Mouse (Mus musculus) megakaryocyte progenitor cell, adult 5-6 weeks (primary cell): ENCODE data around the gene Gas7. TPM values are rescaled to one million over a fixed set of nuclear protein-coding genes. Genes with fewer than 3 reads are reported as not detected.

Experiments
- ATAC-seq: replicated peaks from 2 replicates; pipeline ENCODE4 v1.8.0; 2016; ENCODE audit warnings: mild to moderate bottlenecking, moderate TSS enrichment, inconsistent platforms; ENCODE audit not compliant: poor library complexity
- total RNA-seq, 2 experiments: library from RNA; stranded (forward) in 1 of 2; stranded (reverse) in 1 of 2; fragments of 157-497, 149-512 nt in 1 of 2; fragments of 200-1000 nt in 1 of 2; gene quantifications; 2 replicates each; pipeline versions ENCODE4 v1.2.3 to v1.2.4; 2015 to 2017

Gene Gas7
- total RNA-seq, 2 experiments from 2014 or later: 10.0 to 13.2 TPM

DNA sequence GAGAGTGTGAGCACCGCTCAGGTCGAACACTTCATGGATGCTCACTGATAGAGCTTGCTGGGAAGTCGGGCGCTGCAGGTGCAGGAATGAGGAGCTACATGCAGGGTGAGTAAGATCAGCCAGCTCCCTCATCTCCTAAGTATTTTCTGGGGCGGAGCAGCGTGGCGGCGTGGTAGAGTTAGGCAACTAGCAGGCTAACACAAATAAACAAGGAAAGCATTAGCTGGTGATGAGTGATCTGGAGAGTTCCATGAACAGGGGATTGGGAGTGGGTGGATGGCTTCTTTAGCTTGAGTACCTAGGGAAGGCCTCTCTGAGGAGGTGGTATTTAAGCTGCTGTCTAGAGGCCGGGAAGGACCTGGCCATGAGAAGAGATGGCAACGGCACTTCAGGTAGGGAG lies 77.5 kb downstream of the Gas7 start:
- no peak for ATAC-seq

DNA sequence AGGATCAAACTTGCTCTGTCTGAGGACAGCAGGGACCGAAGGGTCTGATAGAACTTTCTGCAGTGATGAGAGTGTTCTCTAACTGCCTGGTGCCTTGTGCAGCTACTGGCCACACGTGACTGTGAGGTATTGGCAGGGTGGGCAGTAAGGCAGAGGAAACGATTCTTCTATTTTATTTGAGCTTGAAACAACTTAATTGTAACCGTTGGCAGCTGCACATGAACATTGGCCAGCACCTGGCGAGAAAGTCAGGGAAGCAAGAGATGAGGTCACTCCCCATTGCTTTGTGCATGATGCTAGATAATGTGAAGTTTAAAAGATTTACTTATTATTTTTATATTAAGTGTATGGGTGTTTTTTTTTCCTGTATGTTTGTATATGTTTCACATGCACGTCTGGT lies 77.9 kb downstream of the Gas7 start:
- no peak for ATAC-seq

DNA sequence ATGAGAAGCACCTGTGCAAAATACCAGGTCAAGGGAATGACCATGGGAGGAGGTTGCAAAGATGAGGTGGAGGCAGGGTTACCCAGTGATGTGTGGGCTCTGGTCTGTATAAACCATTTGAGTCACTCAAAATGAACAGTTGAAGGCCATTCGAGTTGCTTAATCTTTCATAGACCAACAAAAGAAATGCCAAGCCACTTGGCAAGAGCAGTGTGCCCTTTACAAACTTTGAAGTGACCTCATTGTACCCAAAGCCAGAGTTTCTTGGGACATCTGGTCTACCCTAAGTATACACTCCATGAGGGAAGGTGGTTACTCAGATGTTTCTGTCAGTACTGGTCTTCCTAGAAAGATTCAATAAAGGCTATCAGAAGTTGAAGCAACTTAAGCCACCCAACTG lies 80.5 kb downstream of the Gas7 start:
- ATAC-seq: no peak

DNA sequence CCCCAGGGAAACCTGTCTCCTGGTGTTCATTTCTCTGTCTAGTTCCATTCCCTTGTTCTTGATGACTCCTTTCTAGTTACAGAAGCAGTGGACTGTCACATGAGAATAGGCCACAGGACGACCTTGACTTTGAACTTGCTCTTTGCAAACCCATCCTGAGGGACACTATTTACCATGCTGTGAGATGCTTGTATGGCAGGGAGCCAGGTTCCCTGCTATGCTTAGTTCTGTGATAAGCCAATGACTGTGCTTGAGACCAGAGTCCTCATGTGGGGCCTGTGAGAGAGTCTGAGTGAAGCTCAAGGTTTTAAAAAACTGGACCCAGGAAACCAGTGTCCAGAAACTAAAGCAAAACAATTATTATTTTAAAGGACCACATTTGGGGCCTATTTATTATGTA lies 81.2 kb downstream of the Gas7 start:
- no peak for ATAC-seq

DNA sequence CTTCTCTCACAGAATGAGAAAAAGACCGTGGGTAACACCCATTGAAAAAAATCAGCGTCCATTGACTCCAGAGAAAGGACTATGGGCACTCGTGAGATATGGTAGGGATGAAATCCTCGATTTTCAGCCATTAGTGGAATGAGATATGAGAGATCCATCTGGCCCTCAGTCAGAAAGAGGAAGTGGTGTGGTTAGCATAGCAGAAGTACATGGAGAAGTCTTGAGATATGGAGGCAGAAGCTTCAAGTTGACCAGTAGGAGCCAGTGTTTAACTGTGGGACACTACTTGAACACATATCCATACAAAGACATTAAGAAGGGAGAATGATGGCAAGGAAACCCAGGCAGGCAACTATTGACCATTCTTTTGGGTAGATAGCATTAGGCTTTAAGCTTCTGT lies 82.1 kb downstream of the Gas7 start:
- peak; percentile 99 for ATAC-seq

DNA sequence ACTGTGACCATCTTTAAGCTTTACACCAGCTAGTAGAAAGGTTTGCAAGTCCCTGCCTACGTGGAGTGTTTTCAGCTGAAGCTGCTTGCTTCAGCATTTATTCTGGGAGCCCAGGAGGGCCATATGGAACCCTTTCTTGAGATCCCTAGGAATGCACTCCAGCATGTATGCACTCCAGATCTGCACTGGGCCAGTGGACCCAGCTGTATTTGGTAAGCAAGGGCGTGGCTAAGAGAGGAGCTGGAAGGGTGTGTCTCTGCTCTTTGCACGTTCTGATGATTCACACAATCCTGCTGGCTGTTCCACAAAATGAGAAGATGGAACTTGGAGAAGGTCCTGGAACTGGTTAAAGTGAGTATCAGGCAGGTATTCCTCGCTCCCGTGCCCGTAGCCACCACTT lies 83.3 kb downstream of the Gas7 start:
- ATAC-seq: peak; percentile 40; the same call in 1 of the 2 replicates

DNA sequence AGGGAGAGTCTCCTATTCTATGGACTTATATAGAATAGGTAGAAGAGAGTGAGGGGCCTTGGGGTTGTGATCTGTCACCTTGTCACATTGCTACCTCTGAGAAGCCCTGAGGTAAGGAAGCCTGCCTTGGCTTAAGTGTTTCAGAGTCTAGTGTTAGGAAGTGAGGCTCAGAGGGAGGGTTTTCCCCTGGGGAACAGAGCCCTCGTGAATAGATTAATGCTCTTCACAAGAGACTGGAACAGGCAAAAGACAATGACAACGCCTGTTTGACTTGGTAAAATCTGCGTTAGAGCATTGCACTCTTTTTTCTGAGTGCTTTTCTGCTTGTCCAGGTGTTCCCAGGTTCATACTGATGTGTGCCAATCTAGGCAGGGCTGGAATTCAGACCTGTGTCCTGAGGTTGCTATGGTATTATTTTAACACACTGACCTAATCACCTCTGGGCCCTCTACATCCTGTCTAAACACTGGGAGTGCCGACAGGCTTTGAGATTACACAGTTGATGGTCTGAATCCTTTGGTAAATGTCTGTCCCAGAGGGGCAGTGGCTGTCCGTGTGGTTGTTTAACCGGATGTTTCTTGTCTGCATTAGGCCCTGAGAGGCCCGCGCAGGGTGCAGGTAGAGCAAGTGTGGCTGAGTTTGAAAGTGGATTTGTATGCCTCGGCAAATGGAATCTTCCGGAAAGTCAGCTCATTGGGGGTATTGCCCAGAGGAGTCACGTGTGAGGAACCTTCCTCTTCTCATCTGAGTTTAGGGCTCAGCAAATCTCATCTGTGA lies 89.6 kb downstream of the Gas7 start:
- ATAC-seq: no peak

DNA sequence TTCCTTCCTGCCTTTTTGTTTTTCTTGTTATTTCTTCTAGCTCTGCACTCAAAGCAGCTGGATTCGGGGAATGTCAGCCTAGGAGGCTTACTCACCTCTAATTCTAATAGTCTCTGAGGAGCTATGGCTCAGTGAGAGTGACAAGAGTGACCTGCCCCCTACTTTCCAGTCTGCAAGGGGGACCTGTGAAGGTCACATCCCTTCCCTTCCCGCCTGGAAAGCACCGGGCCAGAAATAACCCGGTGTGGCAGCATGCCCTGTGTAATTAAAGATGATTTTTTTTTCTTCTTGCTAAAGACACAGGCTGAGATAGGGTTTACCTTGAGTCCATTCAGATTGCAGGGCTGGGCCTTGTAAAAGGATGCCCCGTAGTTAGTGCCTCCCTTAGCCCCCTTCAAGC lies 91.3 kb downstream of the Gas7 start:
- ATAC-seq: no peak

DNA sequence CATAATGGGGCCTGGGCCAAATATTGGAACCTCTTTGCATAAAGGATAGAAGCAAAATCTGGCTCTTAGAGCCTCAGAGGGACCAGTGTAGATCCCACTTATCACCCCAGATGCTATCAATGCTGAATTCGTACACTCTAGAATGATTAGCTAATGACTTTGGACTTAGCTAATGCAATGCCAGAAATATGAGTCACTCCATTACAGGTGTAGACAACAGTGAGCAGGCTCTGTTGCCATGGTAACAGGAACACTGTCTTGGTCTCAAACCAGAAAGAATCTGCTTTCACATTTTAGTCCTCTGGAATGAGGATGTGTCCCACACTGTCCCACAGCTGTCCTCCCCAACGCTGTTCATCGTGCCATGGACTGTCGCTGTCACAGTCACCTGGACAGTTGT lies 94.1 kb downstream of the Gas7 start:
- ATAC-seq: no peak

DNA sequence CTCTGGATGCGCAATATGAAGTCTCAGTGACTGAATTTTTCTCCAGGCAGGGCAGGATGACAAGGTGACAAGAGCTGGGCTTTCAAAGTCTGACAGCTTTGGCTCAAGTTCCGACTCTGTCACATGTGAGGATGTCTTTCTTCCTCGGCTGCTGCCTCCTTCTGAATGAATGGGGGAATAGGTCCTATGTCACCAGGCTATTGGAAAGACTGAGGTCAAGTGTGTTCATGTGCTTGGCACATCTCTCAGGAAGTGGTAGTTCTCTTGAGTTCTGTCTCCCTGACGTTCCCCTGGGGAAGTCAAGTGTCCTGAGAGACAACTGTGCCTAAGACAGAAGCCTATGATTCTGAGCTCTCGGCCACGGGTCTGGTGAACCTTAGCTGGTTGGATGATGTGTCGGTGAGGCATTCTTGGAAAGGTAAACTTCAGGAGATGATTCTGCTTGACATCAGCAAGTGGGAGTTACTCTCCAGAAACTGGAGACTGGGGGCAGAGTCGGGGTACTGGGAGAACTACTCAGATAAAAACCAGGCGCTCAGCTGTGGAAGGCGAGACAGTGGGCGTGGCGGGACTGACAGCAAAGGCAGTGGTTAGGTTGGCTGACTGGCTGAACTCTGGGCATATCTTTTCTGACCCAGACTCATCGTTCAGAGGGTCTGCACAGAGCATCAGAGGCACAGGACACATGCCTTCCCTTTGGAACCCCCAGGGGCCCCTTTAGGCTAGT lies 94.7 kb downstream of the Gas7 start:
- peak; percentile 52 for ATAC-seq

DNA sequence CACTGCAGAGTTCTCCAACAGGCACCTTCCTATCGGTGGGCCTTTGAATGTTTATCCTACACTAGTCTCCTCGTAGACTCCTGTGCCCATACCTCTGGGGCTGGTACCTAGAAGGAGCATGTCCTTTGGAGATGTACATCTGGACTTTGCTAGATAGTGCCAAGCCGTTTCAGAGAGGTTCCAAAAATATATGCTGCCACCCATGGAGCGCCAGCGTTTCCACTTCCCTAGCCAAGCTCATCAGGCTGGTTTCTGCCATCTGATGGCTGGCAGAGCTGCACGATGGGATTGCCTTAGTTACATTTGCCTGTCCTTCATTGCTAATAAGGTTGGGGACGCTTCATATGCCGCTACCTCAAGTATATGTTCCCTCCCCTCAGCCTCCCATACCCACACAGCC lies 97.2 kb downstream of the Gas7 start:
- no peak for ATAC-seq

DNA sequence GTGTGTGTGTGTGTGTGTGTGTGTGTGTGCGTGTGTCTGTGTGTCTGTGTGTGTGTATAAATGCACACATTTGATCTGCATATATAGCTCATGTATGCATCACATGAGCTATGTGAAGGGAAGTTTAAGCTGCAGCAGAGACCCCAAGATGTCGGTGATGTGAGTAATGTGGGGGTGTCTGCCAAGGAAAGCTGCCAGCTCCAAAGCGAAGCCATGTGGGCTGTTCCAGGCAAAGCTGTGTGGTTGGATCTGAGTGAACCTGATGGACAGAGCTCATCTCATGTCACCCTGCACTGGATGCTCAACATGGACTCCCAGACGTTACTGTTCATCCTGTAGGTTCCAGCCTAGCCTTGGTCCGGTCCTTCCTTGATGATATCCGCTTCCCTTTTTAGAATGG lies 99.0 kb downstream of the Gas7 start:
- ATAC-seq: no peak

DNA sequence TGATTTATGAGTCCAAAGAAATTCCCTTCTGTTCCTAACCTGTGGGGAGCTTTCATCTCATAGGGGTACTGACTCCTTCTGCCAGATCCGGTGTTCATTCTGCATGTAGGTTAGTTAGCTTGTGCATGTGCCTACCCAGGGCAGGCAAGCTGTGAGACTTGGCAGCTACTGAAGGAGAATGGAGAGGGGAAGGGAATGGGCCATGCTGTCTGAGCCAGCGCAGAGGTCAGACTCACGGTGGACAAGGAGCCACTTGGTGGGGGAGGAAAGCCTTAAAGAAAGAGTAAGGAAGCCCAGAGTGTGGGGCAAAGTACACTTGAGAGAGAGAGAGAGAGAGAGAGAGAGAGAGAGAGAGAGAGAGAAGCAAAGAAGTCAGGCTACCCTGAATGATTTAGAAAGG lies 101.1 kb downstream of the Gas7 start:
- ATAC-seq: no peak

DNA sequence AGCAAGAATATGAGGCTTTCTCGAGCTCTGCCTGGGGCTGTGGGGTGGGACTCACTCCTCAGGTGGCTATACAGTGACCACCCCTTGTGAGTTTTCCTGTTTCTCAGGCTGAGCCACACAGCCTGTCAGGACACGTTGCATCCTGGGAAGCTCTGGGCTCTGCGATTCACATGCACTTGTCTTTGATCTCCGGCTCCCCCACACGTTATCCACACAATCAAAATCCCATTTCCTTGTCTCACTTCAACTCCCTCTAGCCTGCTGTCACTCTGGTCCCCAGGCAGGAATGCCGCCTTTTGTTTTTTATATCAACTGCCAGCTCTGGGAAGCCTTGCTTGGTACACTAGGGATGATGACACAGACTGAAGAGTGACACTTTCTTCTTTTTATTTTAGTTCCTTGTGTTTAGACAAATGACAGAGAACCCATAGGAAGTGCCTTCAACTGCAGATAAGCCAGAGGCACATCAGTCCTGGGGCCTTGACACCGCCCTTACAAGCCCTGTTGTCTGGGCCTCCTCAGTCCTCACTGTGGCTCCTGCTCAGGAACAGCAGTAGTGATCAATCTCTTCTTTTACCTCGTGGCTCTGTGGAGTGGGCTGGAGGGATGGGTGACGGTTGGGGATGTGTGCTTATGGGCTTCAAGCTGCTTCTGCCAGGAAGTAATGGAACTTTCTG lies 103.7 kb downstream of the Gas7 start:
- peak; percentile 35 for ATAC-seq

DNA sequence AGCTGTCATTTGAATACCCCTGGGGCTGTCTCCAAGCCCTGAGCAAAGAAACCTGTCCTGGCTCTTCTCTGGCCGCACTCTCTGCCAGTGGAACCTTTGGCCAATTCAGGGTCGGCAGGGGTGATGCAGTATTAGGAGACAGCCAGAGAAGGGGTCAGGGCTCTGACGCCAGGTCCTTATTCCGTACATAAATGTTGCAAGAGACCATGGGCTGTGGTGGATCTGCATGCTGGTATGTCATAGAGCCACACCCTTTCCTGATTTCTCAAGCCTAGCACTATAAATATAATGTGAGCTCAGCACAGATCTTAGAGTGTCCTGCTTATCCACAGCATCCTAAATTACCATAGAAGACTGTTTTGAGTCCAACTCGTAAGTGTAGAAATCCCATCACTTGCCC lies 104.3 kb downstream of the Gas7 start:
- ATAC-seq: peak; percentile 85

DNA sequence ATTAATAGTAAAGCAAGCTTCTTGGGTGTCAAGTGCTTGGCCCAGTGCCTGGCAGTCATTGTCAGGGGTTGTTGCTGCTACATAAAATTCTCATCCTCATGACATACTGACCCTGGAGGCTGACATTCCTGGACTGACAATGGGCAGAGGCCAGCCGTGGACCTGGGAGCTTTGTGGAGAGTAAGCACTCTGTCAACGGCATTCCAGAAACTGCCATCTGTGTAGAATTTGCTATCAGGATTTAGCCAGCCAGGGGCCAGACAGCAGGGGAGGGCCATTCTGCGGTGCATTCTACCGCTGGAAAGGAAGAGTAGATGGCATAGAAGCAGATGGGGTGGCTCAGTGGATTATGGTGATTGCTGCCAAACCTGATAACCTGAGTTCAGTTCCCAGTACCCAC lies 106.4 kb downstream of the Gas7 start:
- ATAC-seq: no peak

DNA sequence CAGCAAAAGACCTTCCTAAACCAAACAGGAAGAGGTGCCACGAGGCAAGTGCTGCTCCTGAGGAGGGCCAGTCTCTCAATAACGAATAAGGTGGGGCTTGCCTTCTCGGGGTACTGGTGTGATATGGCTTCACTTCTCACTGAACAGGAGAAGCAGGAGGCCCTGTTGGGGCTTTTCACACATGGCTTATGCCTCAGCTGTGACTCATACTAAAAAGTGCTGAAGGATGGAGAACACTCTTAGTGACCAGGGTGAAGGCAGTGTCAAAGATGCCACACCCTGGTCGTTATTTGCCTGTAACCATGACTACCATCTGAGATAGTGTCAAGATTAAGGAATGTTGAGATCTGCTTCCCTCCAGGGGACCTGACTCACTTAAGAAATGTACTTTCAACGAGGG lies 107.9 kb downstream of the Gas7 start:
- ATAC-seq: 0 out of 2 replicates have a peak, but pooled peaks have one; percentile 3

DNA sequence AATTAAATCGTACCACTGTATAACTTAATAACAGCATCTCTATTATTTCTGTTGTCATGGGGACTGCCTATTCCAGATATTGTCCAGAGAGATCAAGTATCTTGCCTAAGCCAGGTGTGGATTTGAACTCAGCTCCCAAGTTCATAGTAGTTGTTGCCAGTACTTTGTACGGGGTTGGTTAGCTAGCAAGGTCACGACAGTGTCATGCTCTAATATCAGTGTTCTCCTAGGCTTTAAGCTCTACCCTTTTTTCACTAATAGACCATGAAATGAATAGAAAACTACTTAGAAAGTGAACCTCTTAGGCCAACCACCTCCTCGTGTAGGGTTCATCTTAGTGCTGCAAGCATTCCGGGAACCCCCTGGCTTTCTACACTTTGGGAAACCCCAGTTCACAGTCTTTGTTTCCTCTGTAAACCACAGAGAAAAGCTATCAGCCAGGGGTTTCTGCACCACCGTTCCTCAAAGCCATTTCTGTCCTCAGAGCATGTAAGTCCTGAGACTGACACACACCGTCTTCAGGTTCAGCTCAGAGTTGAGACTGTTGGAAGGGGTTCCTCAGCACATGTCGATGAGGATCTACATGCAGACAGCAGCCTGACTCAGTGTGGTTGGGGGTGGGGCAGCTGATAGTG lies 108.9 kb downstream of the Gas7 start:
- peak; percentile 24 for ATAC-seq

DNA sequence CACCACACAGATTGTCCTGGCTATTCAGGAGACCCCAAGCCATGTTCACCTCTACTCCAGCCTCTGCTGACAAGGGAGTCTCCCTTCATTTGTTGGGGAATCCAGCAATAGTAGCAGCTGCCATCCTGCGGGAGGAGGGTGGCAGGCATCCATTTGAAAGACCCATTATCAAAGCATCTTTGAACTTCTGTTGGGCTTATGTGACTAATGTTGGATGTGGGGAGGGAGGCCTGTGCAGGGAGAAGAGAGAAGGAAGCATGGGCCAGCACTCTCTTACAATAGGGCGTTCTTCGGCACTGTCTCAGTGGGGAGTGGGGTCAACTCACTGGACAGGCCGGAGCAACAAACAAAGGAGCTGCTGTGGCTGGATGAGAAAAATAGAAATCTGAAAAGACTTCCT lies 110.3 kb downstream of the Gas7 start:
- ATAC-seq: no peak

DNA sequence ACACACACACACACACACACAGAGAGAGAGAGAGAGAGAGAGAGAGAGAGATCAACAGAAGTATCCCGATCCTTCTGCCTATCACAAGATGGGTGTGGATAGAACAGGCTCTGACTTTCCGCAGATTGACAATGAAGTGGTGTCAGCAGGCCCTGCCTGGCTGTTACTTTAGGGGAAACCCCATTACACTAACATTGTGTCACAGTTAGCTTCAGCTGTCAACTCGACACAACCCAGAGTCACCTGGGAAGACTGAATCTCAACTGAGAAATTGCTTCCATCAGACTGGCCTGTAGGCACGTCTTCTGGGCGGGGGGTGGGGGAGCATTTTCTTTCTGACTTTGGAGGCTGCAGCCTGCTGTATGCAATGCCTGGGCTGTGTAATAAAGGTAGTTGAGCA lies 111.5 kb downstream of the Gas7 start:
- peak; percentile 29 for ATAC-seq

DNA sequence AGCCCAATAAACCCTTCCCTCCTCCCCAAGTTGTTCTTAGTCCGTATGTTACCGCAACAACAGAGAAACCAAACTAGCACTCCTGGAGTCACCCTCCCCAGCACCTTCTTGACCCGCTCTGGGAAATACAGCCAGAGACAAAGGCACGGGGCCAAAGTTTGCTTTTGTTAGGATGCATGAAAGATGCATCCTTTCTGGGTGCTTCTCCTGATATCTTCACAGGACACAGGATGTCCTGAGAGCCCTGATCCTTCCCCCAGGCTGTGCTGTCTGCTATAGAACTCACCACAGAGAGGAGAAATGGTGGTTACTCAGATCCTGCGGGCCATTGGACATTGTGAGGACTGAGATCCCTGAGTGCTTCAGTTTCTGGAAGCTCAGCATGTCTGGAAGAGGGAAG lies 111.9 kb downstream of the Gas7 start:
- no peak for ATAC-seq

DNA sequence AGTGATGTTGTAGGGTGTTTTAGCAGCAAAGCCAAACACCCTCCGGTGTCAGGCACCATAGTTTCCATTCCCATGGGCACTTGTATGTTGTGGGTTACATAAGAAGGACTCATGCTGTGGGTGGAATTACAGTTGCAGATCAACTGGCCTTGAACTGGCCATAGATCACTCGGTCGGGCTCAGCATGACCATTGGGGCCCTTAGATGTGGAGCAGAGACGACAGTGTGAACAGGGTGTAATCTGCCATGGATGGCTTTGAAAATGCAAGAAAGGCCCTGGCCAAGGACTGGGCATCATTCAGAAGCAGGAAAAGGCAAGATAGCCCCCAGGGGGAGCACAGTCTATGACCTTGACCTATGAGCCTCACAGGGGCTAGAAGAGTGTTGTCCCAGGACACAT lies 112.8 kb downstream of the Gas7 start:
- no peak for ATAC-seq
